Mouse (Mus musculus) spleen, adult 2 months (tissue): Measurements from ENCODE around the gene Mroh8.

Source experiments
- CTCF ChIP-seq: fragments of 200-500 bp; IDR thresholded peaks from 2 replicates; pipeline ENCODE4 v1.5.1; 2011; ENCODE audit warnings: mild to moderate bottlenecking, inconsistent platforms; ENCODE audit not compliant: insufficient read depth, insufficient read length, insufficient replicate concordance; ENCODE audit errors: extremely low read depth
- POLR2A ChIP-seq: fragments of 200-500 bp; IDR thresholded peaks from 2 replicates; pipeline ENCODE4 v1.6.1; 2011; ENCODE audit warnings: low read depth, low read length, inconsistent platforms

- no peak for TF ChIP-seq POLR2A
- TF ChIP-seq CTCF, result no peak
These were observed 34.4 kb upstream of the Mroh8 start for GRCm38 (mm10) chr2:157313718-157314117.
